Mouse (Mus musculus) right cerebral cortex, postnatal 14 days (tissue): Measurements from ENCODE around the gene Ifi203.
A peak's percentile ranks its signal among the peaks of the same experiment; 100 is the strongest.
"Not testable (repeated sequence)": the region's sequence is repeated elsewhere in the genome, so short reads cannot be mapped to it uniquely, and the experiment has no call there.

Source experiments
- DNase-seq: peaks from one replicate; pipeline ENCODE4 v3.0.0; 2022

Gene Ifi203

DNA sequence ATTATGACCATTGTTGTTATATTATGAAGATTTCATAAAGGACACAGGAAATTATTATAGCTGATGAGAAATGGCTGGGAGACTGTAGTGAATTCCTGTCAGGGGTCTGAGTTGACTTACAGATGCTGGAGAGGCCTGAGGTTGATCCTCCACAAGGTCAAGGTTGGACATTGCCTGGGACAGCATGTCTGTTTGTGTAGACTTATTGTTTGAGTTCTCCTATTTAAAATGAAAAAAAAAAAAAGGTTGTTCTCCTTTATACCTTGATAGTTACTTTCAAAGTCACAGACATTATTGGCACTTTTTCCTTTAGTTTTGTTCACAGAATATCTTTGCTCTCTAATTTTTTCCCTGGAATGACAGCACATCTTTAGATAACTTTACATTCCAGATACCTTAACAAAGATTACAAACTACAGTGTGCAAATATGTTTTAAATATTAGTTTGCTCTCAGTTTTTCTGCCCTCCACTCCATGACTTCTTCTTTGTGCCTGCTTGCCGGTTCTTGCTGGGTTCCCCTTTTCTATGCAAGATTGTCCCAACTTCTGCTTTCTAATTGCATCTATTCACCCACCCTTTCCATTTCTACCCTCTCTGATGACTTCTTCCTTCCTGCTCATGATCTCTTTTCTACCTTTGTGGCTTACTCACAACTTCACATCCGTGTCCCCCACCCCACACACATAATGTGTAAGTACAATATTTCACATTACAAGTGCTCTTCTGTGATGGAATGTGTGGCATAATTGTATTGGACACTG, 55.3 kb downstream of the Ifi203 start:
- not testable (repeated sequence) for DNase-seq

DNA sequence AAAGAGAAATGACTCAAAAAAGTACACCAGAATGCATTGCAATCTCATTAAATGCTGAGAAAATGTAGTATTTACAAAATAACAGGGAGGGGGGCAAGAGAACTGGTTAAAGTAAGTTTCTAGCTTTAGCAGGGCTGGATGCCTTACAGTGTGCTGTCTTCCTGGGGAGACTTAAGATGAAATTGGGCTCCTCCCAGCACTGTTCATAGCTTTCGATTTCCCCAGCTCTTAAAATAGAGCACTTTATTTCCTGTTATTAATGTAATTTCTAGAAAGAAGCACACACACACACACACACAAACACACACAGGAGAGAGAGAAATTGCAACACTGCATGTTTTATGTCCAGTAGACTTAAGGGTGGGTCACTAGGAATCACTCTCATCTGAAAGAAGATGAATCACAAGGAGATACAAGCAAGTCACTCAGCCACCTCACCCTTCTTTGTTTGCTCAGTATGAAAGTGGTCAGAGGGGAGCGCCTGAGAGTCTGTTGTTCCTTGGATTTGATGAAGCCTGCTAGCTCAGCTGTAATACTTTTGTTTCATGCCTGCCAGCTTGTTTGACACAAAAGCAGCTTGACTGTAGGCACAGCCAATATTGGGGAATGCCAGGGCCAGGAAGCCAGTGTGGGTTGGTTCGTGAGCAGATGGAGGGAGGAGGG, 62.3 kb downstream of the Ifi203 start:
- DNase-seq, result peak; percentile 3

DNA sequence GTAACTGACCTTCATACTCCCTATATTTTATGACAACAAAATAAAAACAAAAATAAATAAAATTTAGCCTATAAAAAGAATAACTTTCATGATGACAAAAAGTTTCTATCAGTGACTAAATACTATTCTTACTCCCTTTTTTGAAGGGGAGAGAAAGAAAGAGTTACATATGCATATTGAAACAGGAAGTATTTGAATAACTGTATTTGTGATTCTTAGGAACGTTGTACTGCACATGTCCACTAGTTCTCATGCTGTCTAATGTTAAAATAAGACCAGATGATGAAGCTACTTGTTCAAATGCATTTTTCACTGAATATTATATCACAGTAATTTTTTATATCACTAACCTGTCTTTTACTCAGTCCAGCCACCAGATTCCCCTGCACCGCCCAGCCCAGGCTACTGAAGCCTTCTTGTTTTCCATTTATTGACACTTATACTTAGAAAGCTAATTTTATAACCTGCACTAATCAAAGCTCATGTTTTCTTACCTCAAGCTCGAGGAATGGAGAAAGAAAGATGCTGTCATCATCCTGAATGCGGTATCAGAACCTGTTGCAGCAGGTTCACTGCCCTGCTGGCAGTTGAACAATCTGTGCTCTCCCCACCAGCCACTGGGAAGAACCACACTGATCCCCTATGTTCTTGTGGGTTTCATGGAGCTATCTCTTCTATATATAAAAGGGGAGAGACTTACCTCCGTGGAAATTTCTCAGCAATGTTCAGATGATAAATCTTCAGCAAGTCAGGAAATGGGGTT, 63.1 kb downstream of the Ifi203 start:
- DNase-seq, result not testable (repeated sequence)

- DNase-seq, result not testable (repeated sequence)
Observed at GRCm38 (mm10) chr1:173878264-173878663, 64.2 kb downstream of the Ifi203 start.

- not testable (repeated sequence) for DNase-seq
Observed at GRCm38 (mm10) chr1:173877125-173877524, 65.3 kb downstream of the Ifi203 start.
